Mouse (Mus musculus) embryonic facial prominence, embryonic 14.5 days (tissue): Measurements from ENCODE around the gene Susd2. TPM values are rescaled to one million over a fixed set of nuclear protein-coding genes. Genes with fewer than 3 reads are reported as not detected.

Source experiments
- ATAC-seq: fragments of 200-750 bp; cut with Nextera tagmentation; 2 replicates; pipeline ENCODE4 v1.8.0; 2017; ENCODE audit warnings: low read depth, moderate number of reproducible peaks, moderate TSS enrichment
- DNase-seq: peaks from one replicate; pipeline ENCODE4 v3.0.0-alpha.2; 2015; ENCODE audit warnings: low spot score
- H3K27ac ChIP-seq: fragments of 300-500 bp; sonication (generic); replicated peaks from 2 replicates; pipeline ENCODE4 v1.5.1; 2014; ENCODE audit warnings: low read depth, mild to moderate bottlenecking, low read length, moderate library complexity
- H3K27me3 ChIP-seq: fragments of 300-500 bp; sonication (generic); replicated peaks from 2 replicates; pipeline ENCODE4 v1.6.1; 2014; ENCODE audit warnings: low read length; ENCODE audit not compliant: control insufficient read depth, insufficient read depth
- H3K36me3 ChIP-seq: fragments of 300-500 bp; sonication (generic); 2 replicates; pipeline ENCODE4 v1.6.1; 2014; ENCODE audit warnings: low read length, mixed read lengths; ENCODE audit not compliant: control insufficient read depth, insufficient read depth
- H3K4me1 ChIP-seq: fragments of 300-500 bp; sonication (generic); 2 replicates; pipeline ENCODE4 v1.6.1; 2014; ENCODE audit warnings: antibody characterized with exemption, low read length; ENCODE audit not compliant: control insufficient read depth, insufficient read depth
- H3K4me2 ChIP-seq: fragments of 300-500 bp; sonication (generic); 2 replicates; pipeline ENCODE4 v1.6.1; 2014; ENCODE audit warnings: low read depth, mild to moderate bottlenecking, low read length, moderate library complexity, mixed read lengths
- H3K4me3 ChIP-seq: fragments of 300-500 bp; sonication (generic); 2 replicates; pipeline ENCODE4 v1.5.1; 2014; ENCODE audit warnings: low read depth, mild to moderate bottlenecking, low read length
- H3K9ac ChIP-seq: fragments of 300-500 bp; sonication (generic); 2 replicates; pipeline ENCODE4 v1.6.1; 2014; ENCODE audit warnings: low read depth, mild to moderate bottlenecking, low read length, moderate library complexity, mixed read lengths
- H3K9me3 ChIP-seq: fragments of 300-500 bp; sonication (generic); 2 replicates; pipeline ENCODE4 v1.6.1; 2016; ENCODE audit warnings: low read length; ENCODE audit not compliant: control insufficient read depth
- WGBS: fragments of 180-500 bp; shearing (Covaris S2); extraction: QIAGEN DNeasy Blood & Tissue Kit; methylation state at CpG from one replicate; pipeline ENCODE4 v1.1.7; 2014; 5-methylcytosine and 5-hydroxymethylcytosine counted together
- polyA plus RNA-seq: library from polyadenylated mRNA; unstranded; fragments of >200 nt; fragmentation: Nextera tagmentation; extraction: Ambion mirVana; gene quantifications from 2 replicates; pipeline ENCODE4 v1.2.1, GENCODE M21; 2014

Susd2 gene
- polyA plus RNA-seq, 1 experiment from 2014 or later, result 7.4 TPM

GRCm38 (mm10) chr10:75600189-75600730 lies 43.5 kb downstream of the Susd2 start:
- Histone ChIP-seq H3K27me3 (no peaks in the 10 kb centered on the region), H3K4me2 (no peak overlapping the region), H3K4me1 (no peaks in the 10 kb centered on the region), H3K4me3 (no peak overlapping the region), H3K9me3 (peaks cover 8% of the 10 kb centered on the region; the same call in 1 of the 2 replicates), H3K36me3 (no peaks in the 10 kb centered on the region), H3K9ac (no peak overlapping the region), H3K27ac (no peak overlapping the region)
- no peak for DNase-seq
- no peak for ATAC-seq
- 80% methylated on average over 7 of the region's 7 CpGs for WGBS

DNA sequence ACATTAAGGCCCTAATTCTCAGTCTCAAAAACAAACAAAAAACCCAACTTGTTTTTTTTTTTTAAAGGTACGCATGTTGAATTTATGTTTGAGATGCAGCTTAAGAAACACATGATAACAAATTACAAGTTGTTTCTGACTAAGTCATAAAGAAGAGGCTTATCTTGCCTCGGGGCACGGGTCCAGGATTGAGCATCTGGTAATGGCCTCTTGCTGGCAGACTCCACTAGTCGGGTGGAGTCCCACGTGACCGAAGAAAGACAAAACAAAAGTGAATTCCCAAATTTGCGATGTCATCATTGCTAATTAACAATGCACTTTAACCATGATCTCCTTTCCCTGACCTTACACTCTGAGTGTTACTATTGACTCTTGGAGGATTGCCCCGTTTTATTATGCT lies 47.8 kb downstream of the Susd2 start:
- no peak overlapping the region for H3K27ac ChIP-seq
- H3K4me3 ChIP-seq, result no peak overlapping the region
- H3K9ac ChIP-seq, result no peak overlapping the region
- no peak overlapping the region for H3K4me2 ChIP-seq
- WGBS, result 74% methylated on average over 8 of the region's 8 CpGs
- H3K4me1 ChIP-seq, result no peaks in the 10 kb centered on the region
- DNase-seq, result peak; percentile 50
- no peak for ATAC-seq
- H3K36me3 ChIP-seq, result no peaks in the 10 kb centered on the region
- peaks cover 8% of the 10 kb centered on the region; the same call in 1 of the 2 replicates for H3K9me3 ChIP-seq
- H3K27me3 ChIP-seq, result no peaks in the 10 kb centered on the region

- 0 out of 2 replicates have a peak, but pooled peaks cover 4% of the 10 kb centered on the region for H3K9me3 ChIP-seq
- no peak overlapping the region for H3K9ac ChIP-seq
- H3K4me2 ChIP-seq, result no peak overlapping the region
- H3K4me3 ChIP-seq, result no peak overlapping the region
- DNase-seq, result no peak
- no peak for ATAC-seq
- H3K27me3 ChIP-seq, result no peaks in the 10 kb centered on the region
- no peaks in the 10 kb centered on the region for H3K36me3 ChIP-seq
- WGBS, result 74% methylated on average over 7 of the region's 7 CpGs
- no peak overlapping the region for H3K27ac ChIP-seq
- peaks cover 13% of the 10 kb centered on the region for H3K4me1 ChIP-seq
Measured at GRCm38 (mm10) chr10:75592585-75592984, 51.2 kb downstream of the Susd2 start.

GRCm38 (mm10) chr10:75591211-75591894 lies 52.5 kb downstream of the Susd2 start:
- no peak overlapping the region for H3K9ac ChIP-seq
- H3K4me3 ChIP-seq, result no peak overlapping the region
- H3K4me1 ChIP-seq, result peaks cover 13% of the 10 kb centered on the region
- no peaks in the 10 kb centered on the region for H3K9me3 ChIP-seq
- no peak overlapping the region for H3K4me2 ChIP-seq
- no peaks in the 10 kb centered on the region for H3K36me3 ChIP-seq
- 73% methylated on average over 12 of the region's 12 CpGs for WGBS
- ATAC-seq, result no peak
- DNase-seq, result peak; percentile 56
- no peaks in the 10 kb centered on the region for H3K27me3 ChIP-seq
- no peak overlapping the region for H3K27ac ChIP-seq

DNA sequence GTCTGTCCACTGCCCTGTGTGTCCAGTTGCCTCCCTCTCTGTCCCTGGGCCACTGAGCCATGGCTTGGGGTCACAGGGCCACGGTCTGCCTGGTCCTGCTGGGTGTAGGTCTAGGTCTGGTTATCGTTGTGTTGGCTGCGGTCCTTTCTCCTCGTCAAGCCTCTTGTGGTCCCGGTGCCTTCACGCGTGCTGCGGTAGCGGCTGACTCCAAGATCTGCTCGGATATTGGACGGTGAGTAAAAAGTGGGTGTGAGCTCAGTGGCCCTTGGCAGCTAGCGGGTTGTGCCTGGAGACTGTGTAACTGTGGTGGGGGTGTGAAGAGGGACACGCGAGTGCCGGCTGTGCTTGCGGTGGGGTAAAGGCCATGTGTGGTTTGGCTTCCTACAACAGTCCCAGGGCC lies 54.2 kb downstream of the Susd2 start:
- Histone ChIP-seq H3K27me3 (no peaks in the 10 kb centered on the region), H3K9ac (peak overlapping the region; percentile 52), H3K27ac (peak overlapping the region; percentile 58; the same call in 1 of the 2 replicates), H3K4me1 (peaks cover 13% of the 10 kb centered on the region), H3K9me3 (no peaks in the 10 kb centered on the region), H3K36me3 (no peaks in the 10 kb centered on the region), H3K4me2 (peak overlapping the region; percentile 27; the same call in 1 of the 2 replicates), H3K4me3 (0 out of 2 replicates have a peak overlapping the region, but pooled peaks have one; percentile 3)
- DNase-seq, result no peak
- ATAC-seq, result no peak
- 70% methylated on average over 16 of the region's 16 CpGs for WGBS

- no peaks in the 10 kb centered on the region for H3K36me3 ChIP-seq
- H3K27ac ChIP-seq, result peak within 1 kb of the TSS; percentile 58; the same call in 1 of the 2 replicates
- WGBS, result 19% methylated on average over 5 of the region's 5 CpGs
Measured at GRCm38 (mm10) chr10:75589129-75589528, 54.7 kb downstream of the Susd2 start, which contains the start of gene Ggt5. TSS of gene Ggt5 (plus strand) at chr10:75589340.

DNA sequence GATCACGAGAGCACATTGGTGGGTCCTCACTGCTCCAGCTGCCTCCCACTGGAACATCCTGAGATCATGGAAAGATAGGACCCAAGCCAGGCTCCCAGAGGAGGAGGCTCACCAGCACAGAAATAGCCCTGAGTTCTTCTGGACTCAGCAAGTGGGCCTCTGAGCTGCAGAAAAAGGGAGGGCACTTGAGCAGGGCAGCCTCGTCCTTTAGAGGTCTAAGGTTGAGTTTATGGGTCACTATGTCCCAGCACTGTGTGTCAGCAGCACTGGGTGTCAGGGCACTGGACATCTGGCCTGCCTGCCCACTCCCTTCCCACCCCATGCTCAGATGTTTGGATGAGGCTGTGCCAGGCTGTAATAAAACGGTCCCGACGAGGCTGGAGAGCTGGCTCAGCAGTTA lies 55.5 kb downstream of the Susd2 start:
- Histone ChIP-seq H3K27ac (no peak overlapping the region), H3K27me3 (no peaks in the 10 kb centered on the region), H3K9ac (no peak overlapping the region), H3K4me1 (peaks cover 13% of the 10 kb centered on the region), H3K4me3 (no peak overlapping the region), H3K9me3 (no peaks in the 10 kb centered on the region), H3K36me3 (no peaks in the 10 kb centered on the region), H3K4me2 (no peak overlapping the region)
- WGBS, result 60% methylated on average over 5 of the region's 5 CpGs
- DNase-seq (no peak), ATAC-seq (no peak)

More at GRCm38 (mm10) chr10:75589129-75589528, 54.7 kb downstream of the Susd2 start, which contains the start of gene Ggt5:
- Histone ChIP-seq H3K9me3 (no peaks in the 10 kb centered on the region), H3K4me3 (0 out of 2 replicates have a peak within 1 kb of the TSS, but pooled peaks have one; percentile 3), H3K27me3 (no peaks in the 10 kb centered on the region), H3K9ac (peak within 1 kb of the TSS; percentile 52), H3K4me1 (peaks cover 13% of the 10 kb centered on the region), H3K4me2 (peak within 1 kb of the TSS; percentile 27; the same call in 1 of the 2 replicates)
- ATAC-seq (no peak), DNase-seq (peak; percentile 89)

DNA sequence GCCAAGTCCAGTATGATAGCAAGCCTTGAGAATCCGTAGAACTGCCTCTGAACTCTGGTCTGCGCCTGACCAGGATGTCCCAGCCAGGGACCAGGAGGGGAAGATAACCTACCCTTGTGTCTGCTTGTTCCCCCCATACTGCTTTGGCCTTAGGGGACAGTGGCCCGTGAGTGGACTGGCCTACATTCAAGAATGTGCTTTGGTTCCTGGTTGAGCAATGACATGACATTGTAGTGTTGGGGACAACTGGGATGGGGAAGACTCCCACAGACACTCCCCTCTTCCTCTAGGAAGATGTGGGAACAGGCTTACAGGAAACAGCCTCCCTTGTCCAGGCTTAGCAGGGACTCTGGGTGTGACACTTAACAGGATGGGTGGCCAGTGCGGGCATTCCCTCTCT lies 56.0 kb downstream of the Susd2 start:
- peaks cover 13% of the 10 kb centered on the region for H3K4me1 ChIP-seq
- no peak for DNase-seq
- no peak overlapping the region for H3K4me3 ChIP-seq
- ATAC-seq, result no peak
- no peaks in the 10 kb centered on the region for H3K27me3 ChIP-seq
- WGBS, result 77% methylated on average over 4 of the region's 4 CpGs
- H3K9me3 ChIP-seq, result no peaks in the 10 kb centered on the region
- H3K36me3 ChIP-seq, result no peaks in the 10 kb centered on the region
- H3K9ac ChIP-seq, result no peak overlapping the region
- H3K27ac ChIP-seq, result no peak overlapping the region
- no peak overlapping the region for H3K4me2 ChIP-seq
